Mouse (Mus musculus): ENCODE measurements at regions not wholly inside any gene's neighbourhood (a gene's known extent, or its start where the extent isn't known, plus 50 kb on each side); places are given as distances from the start of the nearest gene placed in this dataset.
A peak's percentile ranks its signal among the peaks of the same experiment; 100 is the strongest.

GRCm38 (mm10) chr14:46706462-46706861 is 53.9 kb upstream of the Cdkn3 start:
- no peak for DNase-seq (ENCODE audit: extremely low spot score in 1 of 2, low spot score in 1 of 2)

GRCm38 (mm10) chr14:46704316-46704751 is 56.0 kb upstream of the Cdkn3 start:
- peak in 1 of 2 experiments; percentile 25 for DNase-seq (ENCODE audit: extremely low spot score in 1 of 2, low spot score in 1 of 2)

DNA sequence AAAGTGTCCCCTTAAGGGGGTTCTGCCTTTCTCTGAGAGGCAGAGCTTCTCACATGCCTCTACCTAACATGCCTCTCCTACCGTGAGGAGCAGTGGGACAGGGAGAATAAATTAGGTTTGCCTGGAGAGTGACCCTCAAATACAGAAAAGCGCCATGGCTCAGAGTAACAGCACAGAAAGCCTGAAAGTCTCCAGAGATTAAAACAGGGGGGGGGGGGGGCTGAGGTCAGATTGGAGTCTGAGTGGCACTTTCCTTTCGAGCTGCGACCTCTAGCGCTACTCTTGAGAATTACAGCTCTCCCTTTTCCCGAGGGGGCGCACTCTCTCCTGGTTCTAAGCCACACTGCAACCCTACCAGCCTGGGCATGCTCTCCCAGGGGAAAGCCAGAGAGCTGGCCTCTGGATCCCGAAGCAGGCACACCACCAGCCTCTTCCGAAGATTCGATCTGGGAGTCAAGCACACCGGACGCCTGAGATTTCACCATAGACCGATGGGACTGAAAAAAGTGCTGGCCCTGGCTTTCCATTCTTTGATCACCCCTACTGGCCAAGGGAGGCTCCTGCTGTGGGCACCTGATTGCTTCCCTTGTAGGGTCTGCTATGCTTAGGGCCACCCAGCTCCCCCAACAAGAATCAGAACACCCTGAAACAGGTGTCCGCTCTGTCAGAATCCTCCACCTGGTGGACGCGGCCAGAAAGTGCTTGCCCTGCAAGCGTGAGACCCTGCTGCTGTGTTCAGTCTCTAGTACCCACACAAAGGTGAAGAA is 57.5 kb upstream of the Cdkn3 start:
- DNase-seq (ENCODE audit: extremely low spot score in 1 of 2, low spot score in 1 of 2), result peak in 1 of 2 experiments; percentile 59

DNA sequence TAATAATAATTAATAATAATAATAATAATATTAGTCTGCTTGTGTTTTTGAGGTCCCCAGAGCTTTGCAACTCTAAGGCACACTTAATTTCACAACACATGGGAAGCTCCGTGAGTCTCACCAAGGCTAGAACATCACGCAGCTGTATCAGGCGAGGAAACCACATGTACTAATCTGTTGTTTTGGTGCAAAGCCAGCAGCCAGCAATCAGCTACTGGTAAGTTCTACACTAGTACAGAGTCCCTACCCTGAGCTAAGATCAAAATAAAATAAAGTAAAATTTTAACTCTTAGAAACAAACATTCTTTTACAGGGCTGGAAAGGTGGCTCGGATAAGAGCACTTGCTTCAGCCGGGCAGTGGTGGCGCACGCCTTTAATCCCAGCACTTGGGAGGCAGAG is 67.8 kb upstream of the Cdkn3 start:
- DNase-seq (ENCODE audit: extremely low spot score in 1 of 2, low spot score in 1 of 2), result no peak

GRCm38 (mm10) chr14:46692067-46692466 is 68.3 kb upstream of the Cdkn3 start:
- DNase-seq (ENCODE audit: extremely low spot score in 1 of 2, low spot score in 1 of 2), result no peak

DNA sequence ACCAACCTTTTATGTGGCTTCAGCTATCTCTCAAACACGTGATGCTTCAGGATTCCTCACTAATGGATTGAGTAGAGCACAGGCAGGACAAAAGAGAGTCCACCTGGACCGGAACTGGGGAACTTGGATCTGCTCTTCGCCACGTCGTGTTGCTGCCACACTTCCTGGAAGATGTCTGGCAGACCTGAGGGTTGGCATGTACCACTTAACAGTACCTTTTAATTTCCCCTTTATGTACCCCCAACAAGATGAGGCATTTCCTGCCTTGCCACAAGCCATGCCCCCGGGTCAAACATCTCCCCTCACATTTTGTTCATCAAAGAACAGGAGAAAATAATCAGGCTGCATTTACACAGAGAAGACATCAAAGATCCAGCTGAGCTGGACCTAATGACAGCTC is 77.6 kb upstream of the Cdkn3 start:
- DNase-seq (ENCODE audit: extremely low spot score in 1 of 2, low spot score in 1 of 2), result no peak

- no peak for DNase-seq (ENCODE audit: extremely low spot score in 1 of 2, low spot score in 1 of 2)
These were observed 81.4 kb upstream of the Cdkn3 start for GRCm38 (mm10) chr14:46678935-46679334.

- DNase-seq (ENCODE audit: extremely low spot score in 1 of 2, low spot score in 1 of 2), result no peak
These were observed 88.7 kb upstream of the Cdkn3 start for GRCm38 (mm10) chr14:46671482-46672225.

DNA sequence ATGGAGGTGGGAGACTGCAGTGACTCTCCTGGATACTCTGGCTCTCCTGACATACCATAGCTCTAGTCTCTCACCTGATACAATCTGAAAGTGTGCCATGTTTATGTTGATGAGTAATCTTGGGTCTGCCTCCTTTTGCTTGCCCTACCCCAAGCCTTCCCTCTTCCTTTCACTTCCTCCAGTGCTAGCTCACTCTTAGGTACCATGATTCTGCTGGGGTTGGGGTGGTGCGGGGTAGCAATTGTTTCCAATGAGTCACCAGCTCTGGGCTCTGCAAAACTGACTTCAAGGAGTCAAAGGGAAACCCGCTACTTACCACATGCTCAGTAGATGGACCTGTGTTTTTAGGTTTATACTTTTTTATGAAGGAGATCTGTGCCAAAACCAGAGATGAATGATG is 89.3 kb upstream of the Cdkn3 start:
- no peak for DNase-seq (ENCODE audit: extremely low spot score in 1 of 2, low spot score in 1 of 2)

DNA sequence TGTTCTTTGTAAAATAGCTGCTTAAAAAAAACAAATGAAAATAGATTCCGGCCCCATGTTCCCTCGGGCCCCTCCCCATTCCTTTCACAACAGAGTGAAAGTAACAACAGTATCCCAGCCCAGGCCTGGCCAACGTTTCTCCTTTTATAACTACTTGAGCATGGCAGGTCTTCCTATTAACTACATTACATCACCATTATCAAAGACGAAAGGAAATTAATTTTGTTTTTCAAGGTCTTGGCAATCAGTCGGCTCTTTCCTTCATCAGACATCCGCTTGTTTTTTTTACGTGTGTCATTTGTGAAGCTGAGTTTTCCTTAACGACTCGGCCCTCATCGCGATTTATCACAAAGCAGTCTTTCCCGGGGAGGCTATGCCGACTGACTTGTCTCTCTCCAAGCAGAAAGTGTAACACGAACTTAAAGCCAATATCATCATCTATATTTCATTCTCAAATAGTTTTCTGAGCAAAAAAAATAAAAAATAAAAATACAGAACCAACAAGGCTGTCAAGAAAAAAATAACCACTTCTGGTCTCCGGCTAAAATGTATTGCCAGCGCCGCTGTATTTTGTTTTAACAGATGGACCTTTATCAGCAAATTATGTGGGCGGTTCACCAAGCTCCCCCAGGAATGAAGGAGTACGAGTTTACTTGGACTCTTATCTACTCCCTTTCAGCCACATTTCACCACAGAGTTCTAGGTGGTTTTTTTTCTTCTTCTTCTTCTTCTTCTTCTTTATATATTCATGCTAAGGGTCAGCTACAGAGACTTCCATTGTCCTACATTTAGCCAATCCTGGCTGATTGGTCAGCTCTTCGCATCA is 89.9 kb upstream of the Cdkn3 start:
- DNase-seq (ENCODE audit: extremely low spot score in 1 of 2, low spot score in 1 of 2), result no peak

DNA sequence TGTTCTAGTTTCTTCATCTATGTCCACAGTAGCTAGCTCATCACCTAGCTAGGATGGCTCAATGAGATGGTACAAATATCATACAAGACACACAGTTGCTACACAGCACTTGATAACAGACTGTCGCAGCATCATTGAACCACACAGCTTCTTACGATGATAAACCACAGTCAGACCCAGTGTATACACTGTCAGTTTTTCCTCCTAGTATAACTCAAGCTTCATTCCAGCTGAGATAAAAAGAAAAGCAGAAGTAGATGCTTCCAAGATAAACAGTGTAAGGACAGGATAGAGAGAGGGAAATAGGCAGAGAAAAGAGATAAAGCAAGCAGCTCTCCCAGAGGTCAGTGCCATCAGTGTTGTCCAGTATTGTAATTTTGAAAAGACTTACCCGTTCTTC is 92.1 kb upstream of the Cdkn3 start:
- no peak for DNase-seq (ENCODE audit: extremely low spot score in 1 of 2, low spot score in 1 of 2)

DNA sequence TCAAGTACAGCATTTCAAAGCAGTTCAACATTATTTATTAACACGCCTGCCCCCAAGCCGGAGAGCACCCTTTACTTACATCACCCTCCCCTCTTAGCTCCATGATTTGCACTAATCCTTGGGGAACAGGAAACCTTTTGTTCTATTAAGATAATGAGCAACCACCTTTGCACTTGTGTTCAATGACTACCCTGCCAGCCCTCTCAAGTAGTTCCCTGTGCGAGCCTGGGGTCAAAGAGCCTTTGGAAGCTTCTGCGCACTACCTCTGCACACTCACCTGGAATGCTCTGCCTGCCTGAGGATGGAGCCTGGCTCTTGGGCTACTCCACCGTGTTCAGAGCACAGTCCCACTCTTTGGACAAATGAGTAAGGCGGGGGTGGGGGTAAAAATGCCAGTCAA is 96.0 kb upstream of the Cdkn3 start:
- DNase-seq (ENCODE audit: extremely low spot score in 1 of 2, low spot score in 1 of 2), result no peak

GRCm38 (mm10) chr14:46663529-46663928 is 96.8 kb upstream of the Cdkn3 start:
- no peak for DNase-seq (ENCODE audit: extremely low spot score in 1 of 2, low spot score in 1 of 2)

DNA sequence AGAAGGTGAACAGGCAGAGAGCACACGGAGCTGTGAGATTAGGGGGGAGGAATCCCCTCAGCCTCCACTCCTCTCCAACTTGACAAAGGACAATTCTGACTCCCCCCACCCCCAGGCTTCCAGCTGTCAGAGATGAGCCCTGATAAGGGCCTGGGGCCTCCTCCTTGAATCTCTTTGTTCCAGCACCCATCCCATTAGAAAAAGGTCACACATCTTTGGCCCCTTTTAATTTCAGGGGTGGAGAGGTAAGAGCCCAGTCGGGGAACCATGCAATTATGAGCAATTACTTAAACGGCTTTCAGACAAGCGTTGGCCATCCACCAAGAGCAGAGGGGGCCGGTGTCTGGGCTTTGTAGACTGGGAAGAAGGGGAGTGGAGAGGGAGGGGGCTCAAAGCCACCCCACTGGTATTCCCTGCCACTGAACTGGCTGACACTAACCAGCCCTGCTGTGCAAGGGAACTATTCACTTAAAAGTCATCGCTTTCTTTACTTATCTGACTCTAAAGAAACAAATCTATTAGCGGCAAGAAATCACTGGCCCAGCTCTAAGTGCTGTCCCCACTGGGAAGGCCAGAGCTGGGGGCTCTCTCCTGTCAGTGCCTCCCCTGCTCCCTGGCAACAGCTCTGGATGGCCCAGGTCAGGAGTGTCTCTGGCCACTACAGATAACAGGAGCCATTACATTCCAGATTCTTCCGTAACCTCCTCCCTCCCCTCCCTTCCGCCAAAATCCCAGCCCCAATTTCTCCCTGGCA is 98.4 kb upstream of the Cdkn3 start:
- DNase-seq (ENCODE audit: extremely low spot score in 1 of 2, low spot score in 1 of 2), result no peak

GRCm38 (mm10) chr14:46661118-46661791 is 99.1 kb upstream of the Cdkn3 start:
- peak in 1 of 2 experiments; percentile 5 for DNase-seq (ENCODE audit: extremely low spot score in 1 of 2, low spot score in 1 of 2)

- no peak for DNase-seq (ENCODE audit: extremely low spot score in 1 of 2, low spot score in 1 of 2)
These were observed 101.0 kb upstream of the Cdkn3 start for GRCm38 (mm10) chr14:46659365-46659764.

DNA sequence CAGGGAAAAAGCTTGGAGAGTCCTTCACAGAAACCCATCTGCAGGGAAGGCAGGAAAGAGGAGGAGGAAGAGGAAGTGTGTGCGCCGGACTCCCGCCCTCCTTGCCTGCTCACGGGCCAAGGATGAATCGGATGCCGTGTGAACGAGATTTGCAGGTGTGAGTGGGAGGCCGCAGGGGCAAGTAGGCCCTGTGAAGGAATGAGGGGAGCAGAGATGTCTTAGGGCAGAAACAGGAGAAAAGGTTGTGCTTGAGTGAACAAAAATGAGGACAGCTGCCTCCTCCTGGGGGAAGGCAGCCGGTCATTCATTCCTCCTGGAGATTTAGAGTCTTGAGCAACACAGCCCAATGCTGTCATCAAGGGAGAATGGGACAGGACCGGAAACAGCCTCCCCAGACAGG is 104.1 kb upstream of the Cdkn3 start:
- no peak for DNase-seq (ENCODE audit: extremely low spot score in 1 of 2, low spot score in 1 of 2)

DNA sequence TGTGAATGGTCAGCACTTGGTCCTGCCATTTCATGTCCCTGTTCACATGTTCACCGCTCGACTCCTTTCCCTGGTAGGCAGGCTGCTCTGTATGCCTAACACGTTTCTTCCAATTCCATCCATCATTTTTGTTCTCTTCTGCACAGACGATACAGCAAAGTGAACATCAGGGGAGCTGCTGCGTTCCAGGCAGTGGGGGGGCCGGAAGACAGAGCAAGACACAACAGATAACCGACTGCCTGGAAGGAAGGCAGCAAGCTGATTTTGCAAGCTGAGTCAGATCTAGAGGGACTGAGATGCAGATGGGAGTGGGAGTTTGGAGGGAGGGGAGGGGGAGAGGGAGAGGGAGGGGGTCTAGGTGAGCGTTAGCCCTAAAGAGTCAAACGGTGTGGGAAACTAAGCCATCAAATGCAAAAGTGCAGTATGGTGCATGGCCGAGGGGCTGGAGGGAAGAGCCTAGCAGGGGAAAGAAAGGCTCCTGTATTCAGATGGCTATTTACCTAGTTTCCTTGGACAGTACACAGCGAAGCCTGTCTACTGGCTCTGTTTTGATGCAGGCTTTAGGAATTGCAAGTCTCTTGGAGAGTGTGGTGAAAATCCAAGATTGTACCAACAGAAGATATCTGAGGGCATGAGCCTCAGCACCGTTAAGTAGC is 112.9 kb upstream of the Cdkn3 start:
- peak in 1 of 2 experiments; percentile 22 for DNase-seq (ENCODE audit: extremely low spot score in 1 of 2, low spot score in 1 of 2)

DNA sequence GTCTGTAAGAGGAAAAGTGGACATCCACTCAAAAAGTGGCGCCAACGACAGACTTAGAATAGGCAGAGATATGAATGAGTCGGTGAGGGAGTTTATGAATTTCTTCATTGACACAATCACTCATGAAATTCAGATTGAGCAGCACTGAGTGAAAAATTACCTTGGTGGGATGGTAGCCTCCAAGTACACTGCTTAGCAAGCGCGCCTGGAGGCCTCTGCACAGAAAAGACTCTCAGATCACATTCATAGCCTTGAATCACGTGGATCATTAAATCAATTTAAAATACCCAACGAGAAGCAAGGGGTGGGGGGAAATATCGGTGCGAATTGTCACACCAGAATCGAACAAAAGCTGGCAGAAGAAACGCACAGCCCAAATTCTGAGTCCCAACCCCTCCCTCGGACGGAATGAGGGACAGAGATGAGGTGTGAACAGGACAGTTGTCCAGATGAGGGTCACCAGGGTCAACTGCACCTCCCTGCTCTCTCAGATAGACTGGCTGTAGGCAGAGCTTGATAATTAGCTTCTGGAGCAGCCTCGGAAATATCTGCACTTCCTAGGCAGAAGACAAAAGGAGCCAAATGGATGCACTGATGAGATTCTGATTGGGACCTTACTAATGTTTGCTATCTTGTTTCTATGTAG is 113.5 kb upstream of the Cdkn3 start:
- no peak for DNase-seq (ENCODE audit: extremely low spot score in 1 of 2, low spot score in 1 of 2)

Data from frontal cortex, adult 2 months (tissue).